Mouse (Mus musculus): Measurements from ENCODE around the gene Lin7b.
A peak's percentile ranks its signal among the peaks of the same experiment; 100 is the strongest.
"Not testable (repeated sequence)": the region's sequence is repeated elsewhere in the genome, so short reads cannot be mapped to it uniquely, and the experiment has no call there.

The Lin7b gene

DNA sequence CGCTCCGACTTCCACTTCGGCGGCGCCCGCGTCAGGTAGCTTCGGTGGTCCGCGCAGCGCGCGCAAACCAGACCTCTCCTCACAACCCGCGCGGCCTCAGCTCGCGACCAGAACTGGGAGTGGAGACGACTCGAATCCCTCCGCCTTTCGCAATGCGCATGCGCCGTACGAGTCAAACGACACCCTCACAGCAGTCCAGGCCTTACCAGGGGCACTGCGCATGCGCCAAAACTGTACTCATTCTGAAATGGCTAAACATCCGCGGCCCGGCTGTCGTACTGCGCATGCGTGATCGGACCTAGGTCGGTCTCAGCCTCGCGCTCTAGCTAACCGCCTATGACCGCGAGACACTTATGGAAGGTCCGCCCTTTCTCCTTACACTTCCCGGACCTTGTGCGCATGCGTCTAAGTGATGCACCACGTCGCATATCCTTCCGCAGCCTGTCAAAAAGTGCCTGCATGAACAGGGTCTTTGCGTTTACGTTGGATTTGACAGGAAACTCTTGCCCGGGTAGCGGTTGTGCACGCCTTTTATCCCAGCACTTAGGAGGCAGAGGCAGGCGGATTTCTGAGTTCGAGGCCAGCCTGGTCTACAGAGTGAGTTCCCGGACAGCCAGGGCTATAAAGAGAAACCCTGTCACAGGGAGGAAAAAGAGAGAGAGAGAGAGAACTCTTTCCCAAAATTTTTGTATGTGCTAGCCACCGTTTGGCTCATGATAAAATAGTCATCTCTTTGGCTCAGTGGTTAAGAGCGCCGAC lies 25.4 kb upstream of the Lin7b start, which contains the start of gene Snrnp70:
Gene Snrnp70 (minus strand): TSS at position 165 of the 759 bp plus-strand sequence.
- DNase-seq (ENCODE audit: low read depth, low spot score), result peak; percentile 100

DNA sequence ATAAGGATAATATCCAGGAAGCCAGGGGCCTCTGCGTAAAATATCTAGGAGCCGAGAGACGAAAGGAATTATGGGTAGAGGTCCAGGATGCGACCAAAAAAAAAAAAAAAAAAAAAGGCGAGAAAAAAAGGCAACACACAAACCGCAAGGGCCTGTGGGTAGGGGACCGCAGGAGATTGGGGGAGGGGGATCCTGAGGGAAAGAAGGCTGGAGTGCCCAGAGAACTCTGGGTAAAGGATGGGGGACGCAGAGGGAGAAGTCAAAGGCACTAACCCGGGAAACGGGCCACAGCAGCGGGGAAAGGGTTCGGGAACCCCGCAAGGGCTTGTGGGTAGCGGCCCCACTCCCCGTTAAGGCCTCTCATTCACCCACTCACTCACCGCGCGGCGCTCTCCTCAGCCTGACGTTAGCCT lies 24.8 kb upstream of the Lin7b start:
- peak; percentile 84 for DNase-seq (ENCODE audit: low read depth, low spot score)

DNA sequence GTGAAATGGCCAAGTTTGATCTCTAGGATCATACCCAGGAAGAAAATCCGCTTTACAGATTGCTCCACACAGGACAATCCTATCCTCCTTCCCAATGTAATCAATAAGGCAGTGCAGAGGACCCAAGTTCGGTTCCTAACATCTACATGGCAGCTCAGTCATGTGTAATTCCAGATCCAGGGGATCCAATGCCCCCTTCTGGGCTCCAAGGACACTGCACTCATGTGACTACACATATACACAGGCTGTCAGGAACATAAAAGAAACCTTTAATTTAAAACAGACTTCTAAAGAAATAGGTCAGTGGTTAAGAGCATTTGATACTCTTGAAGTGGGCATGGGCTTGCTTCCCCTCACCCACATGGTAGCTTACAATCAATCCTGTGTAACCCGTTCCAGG lies 15.7 kb upstream of the Lin7b start:
- no peak for DNase-seq (ENCODE audit: low read depth, low spot score)

GRCm38 (mm10) chr7:45376057-45376456 lies 5.7 kb upstream of the Lin7b start:
- no peak for DNase-seq (ENCODE audit: low read depth, low spot score)

GRCm38 (mm10) chr7:45374620-45375019 lies 4.2 kb upstream of the Lin7b start:
- DNase-seq (ENCODE audit: low read depth, low spot score), result no peak

GRCm38 (mm10) chr7:45372371-45372770 lies 2.0 kb upstream of the Lin7b start:
- no peak for DNase-seq (ENCODE audit: low read depth, low spot score)

DNA sequence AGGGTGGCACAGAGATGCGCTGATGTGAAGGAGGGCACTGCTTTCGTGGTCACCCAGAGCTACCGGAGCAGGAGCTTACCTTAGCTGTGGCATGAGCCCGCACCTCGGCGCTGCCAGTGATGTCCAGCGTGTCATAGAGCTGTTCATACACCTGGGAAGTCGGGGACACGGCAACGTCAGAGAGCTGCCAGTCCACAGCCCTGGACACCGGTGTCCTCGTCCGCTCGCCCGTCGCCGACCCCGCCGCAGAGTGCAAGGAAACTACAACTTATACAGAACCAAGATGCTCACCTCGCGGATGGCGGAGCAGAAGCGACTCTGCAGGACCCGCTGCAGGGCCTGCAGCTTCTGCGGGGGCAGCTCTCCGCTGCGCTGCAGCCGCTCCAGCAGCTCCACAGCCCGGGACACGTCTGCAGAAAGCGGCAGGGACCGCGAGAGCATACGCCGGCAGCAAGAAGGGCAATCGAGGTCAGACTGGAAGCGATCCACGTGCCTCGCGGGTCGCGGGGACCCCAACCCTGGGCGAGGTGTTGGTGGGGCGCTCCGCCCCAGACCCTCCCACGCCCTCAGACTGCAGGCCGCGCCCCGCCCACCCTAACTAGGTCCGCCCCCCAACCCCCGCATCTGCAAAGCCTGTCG lies 428 bp downstream of the Lin7b start:
- no peak for DNase-seq (ENCODE audit: low read depth, low spot score)

- DNase-seq (ENCODE audit: low read depth, low spot score), result no peak
Observed at GRCm38 (mm10) chr7:45369022-45369745, 1.2 kb downstream of the Lin7b start.

GRCm38 (mm10) chr7:45368178-45368577 lies 2.2 kb downstream of the Lin7b start:
- no peak for DNase-seq (ENCODE audit: low read depth, low spot score)

GRCm38 (mm10) chr7:45367020-45367880 lies 3.1 kb downstream of the Lin7b start:
- DNase-seq (ENCODE audit: low read depth, low spot score), result peak; percentile 97

DNA sequence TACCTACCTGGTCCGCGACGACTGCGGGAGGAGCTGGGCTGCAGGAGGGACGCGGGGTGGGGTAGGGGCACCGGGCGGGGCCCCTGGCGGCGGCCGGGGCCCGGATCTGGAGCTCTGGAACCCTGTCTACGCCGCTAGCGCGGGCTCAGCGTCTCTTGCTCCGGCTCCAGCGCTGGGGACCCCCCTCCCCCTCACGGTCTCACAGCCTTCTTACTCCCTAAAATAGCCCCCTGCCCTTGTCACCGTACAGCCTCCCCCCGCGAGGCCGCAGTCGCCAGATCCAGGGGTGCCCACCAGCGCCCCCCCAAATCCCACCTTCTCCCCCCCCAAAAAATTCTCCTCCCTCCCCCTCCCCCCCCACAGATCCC lies 3.7 kb downstream of the Lin7b start, which contains the start of gene Ppfia3:
Gene Ppfia3 (minus strand): TSS at position 368 of the 368 bp plus-strand sequence.
- no peak for DNase-seq (ENCODE audit: low read depth, low spot score)

DNA sequence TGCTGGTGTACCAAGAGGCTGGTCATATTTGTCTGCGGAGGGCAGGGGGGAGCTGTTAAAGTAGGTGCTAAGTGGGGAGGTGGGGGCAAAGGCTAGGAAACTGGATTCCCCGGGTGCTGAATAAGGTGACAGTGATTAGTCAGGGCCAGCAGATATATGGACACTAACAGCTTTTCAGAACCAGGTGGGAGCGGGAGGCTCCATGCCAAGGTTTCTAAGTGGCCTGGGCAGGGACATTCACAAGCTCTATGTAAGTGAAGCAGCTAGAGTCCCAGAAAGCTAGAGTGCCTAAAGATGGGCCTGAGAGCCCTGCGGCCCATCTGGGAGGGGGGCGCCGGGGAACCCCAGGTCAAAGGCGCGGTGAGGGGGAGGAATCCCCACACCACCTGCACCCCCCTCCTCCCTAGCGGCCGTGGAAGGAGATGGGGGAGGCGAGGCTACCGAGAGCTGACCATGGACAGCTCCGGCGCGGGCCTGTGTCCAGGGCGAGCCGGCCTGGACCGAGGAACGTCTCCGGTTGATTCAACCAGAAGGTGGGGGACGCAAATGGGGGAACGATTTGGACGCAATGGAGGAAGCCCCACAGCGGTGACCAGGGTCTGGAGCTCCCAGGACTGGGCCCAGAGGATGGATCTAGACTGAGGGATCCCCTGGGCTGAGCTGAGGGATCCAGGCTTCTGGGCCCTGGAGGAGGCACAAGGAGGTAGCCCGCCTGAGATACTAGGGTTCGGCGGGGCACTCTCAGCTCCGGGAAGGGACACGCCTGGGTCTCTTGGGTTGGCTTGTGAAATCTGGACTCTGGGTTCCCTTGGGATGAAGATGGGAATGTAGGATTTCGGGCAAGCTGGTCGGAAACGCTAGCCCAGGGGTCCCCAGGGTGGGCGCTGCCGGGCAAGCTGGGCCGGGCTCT lies 4.4 kb downstream of the Lin7b start:
- peak; percentile 54 for DNase-seq (ENCODE audit: low read depth, low spot score)

DNA sequence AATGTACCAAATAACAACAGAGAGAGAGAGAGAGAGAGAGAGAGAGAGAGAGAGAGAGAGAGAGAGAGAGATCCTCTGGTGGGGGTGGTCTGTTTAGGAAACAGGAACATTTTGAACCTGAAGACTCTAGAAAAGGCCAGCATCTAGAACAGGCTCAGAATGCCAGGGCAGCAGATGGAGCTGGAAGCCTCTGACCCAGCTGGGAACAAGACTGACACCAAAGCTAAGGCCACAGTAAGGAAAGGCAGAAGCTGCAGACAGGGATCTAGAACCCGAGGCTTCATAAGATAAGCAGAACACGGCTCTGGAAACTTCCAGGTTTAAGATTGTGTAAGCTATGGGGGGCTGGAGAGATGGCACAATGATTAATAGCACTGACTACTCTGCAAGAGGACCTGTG lies 6.4 kb downstream of the Lin7b start:
- DNase-seq (ENCODE audit: low read depth, low spot score), result no peak

DNA sequence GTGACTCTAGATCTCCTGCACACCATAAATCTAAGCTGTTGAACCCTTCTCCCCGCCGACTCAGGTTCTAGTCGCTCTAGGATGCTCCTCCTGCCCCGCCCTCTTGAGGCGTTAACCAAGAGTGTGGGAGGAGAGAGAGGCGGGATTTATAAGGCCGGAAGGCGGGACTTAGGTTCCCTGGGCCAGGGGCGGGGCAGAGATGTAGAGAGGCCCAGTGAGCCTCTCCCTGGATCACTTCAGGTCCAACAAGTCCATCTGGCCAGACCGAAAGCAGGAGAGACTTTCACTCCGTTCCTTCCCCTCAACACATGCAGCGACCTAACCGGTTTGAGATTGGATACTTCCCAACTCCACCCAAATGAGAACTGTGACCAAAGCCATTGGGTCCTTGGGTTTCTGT lies 7.6 kb downstream of the Lin7b start:
- DNase-seq (ENCODE audit: low read depth, low spot score), result peak; percentile 52

DNA sequence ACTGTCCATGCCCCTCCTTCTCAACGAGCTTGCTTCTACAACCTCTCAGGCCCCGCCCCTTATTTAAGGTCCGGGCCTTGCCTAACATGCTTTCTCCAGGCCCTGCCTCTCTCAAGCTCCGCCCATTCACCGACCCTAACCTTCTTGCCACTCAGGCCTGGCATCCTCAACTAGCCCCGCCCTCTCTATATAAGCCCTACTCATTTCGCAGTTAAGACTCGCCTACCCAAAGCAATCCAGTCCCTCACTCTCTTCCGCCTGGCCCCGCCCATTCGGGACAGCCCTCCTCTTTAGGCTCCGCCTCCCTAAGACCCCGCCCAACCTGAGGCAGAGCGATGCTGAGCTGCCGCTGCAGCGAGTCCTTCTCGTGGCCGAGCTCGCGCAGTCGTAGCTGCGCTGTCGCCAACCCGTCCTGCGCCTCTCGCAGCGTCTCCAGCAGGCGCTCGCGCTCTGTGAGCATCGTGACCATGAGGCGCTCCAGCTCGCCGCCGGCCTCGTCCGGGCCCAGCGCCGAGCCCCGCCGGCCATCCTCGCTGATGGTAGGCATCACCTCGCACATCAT lies 9.1 kb downstream of the Lin7b start:
- DNase-seq (ENCODE audit: low read depth, low spot score), result peak; percentile 92

GRCm38 (mm10) chr7:45360404-45361125 lies 9.8 kb downstream of the Lin7b start:
- DNase-seq (ENCODE audit: low read depth, low spot score), result no peak

DNA sequence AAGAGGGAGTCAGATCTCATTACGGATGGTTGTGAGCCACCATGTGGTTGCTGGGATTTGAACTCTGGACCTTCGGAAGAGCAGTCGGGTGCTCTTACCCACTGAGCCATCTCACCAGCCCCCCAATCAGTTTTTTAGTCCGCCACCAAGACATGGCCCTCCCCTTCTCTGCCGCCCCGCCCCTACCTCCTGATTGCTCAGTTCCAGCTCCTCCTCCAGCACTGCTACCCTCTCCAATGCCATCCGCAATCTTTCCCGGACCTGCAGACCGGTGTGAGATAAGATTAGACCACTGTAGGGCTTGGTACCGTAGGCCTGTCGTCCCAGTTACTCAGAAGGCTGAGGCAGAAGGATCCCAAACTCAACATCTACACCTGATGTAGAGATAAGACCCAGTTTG lies 11.3 kb downstream of the Lin7b start:
- DNase-seq (ENCODE audit: low read depth, low spot score), result not testable (repeated sequence)

DNA sequence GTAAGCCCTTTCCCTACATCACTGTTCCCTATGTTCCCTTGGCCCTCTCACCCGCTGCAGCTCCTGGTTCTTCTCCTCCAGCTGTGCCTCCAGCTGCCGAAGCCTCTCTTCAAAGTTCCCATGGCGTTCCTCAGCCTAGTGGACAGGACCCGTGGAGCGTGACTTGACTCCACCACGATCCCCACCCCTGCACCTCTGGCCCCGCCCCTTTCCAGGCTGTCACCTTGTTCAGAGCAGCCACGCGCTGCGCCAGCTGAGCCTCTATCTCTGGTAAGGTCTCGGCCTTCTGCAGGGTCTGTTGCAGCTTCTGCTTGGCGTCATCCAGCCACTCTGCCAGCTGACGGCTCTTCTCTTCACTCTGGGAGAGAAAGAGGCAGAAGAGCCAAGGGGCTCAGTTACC lies 14.3 kb downstream of the Lin7b start:
- DNase-seq (ENCODE audit: low read depth, low spot score), result no peak

DNA sequence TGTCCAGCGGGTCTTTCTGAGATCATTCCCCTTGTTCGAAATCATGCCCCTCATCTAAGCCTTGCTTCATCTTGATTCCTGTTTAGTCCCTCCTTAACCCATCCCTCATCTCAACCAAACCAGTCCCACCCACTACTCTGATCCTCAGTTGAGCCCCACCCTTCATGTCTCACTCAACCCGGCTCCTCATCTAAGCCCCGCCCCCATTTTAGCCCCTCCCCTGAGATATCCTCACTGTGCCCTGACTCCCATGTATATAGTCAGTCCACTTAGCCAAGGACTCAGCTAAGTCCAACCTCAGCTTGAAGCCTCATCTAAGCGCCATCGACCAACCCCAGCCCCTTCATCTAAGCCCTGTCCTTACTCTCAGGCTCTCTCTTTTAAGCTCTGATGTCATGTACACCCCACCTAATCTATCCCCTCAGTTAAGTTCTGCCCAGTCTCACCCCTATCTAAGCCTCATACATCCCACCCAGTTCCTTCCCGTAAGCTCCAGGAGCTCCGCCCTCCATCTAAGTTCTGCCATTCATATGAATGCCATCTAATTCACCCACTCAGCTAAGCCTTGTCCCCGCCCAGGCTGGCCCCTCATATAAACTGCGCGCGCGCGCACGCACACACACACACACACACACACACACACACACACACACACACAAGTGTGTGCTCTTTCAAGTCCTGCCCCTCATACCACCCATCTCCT lies 14.9 kb downstream of the Lin7b start:
- no peak for DNase-seq (ENCODE audit: low read depth, low spot score)
